Mouse (Mus musculus) effector memory CD4-positive, alpha-beta T cell, adult 7 months (primary cell): ENCODE results near the gene Olfr129. TPM values are rescaled to one million over a fixed set of nuclear protein-coding genes. Genes with fewer than 3 reads are reported as not detected.

ENCODE experiments used
- polyA plus RNA-seq: library from polyadenylated mRNA; unstranded; fragments of 100-300 nt; shearing (Covaris generic); gene quantifications from one replicate; pipeline ENCODE4 v1.2.1, GENCODE M21; 2017

The Olfr129 gene
- 0.23 TPM for polyA plus RNA-seq

DNA sequence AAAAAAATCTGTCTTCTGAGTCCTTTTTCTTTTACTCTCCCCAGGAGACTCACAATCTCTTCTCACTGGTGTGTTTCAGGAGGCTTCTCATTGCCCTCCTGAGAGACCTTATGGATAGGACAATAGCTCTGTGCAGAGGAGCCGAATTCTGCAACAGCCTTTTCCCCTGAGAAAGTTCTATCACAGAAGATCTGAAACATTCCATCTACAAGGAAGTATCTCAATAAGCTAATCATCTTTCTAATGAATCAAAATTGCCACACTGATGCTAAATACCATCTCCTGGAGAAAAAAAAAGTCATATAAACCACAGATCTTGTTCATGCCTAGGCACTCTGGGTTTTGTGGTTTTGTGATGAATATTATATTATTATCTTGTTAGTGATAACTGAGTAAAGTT lies at the start of gene Olfr129:
Gene Olfr129 (minus strand): TSS at position 101 of the 400 bp plus-strand sequence.

DNA sequence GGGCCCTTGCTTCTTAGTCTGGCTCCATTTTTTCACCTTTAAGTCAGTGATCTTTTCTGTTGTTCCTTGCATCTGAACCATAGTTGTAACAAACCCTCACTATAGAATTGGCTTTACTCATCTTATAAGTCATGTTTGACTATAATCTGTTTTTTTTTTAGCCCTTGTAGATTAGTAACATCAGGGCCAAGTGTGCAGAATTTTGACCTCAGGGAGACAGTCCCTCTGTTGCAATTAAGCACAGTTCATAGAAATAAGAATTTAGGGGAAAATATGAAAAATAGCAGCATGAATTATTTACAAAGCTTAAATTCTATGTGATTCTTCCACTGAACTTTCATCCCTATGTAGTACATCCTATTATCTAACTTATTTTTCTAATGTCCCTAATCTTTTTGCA lies 28.7 kb upstream of the Olfr129 start, which contains the start of gene Olfr131:
Gene Olfr131 (minus strand): TSS at position 101 of the 400 bp plus-strand sequence.

DNA sequence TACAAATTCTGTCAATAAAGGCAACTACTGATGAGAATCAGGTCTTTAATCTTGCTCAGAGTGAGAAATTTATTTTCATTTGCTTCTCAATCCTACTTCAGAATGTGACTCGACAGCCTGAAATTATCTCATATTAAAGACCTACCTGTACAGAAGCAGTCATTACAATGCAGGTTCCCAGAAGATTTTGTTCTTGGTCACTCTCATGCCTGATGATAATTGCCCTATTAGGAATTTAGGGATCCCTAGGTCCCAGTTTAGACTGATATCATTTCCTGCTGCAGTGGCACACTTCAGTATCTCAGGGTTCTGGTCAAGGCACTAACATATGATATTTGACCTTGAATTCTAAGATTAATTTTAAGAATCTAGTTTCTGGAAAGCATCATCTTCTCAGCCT lies 3.7 kb upstream of the Olfr129 start, which contains the start of gene Olfr130:
Gene Olfr130 (plus strand): TSS at position 301 of the 400 bp plus-strand sequence.

Other genes with a start within 250 kb of the Olfr129 start
- gene Olfr125, start 227.1 kb downstream of the Olfr129 start, polyA plus RNA-seq: not detected
- gene Olfr126, start 212.6 kb downstream of the Olfr129 start, polyA plus RNA-seq: 0.20 TPM
- gene Olfr127, start 159.6 kb downstream of the Olfr129 start, polyA plus RNA-seq: 0.11 TPM
- gene Olfr128, start 139.5 kb downstream of the Olfr129 start, polyA plus RNA-seq: not detected
- gene Olfr761, start 107.0 kb downstream of the Olfr129 start, polyA plus RNA-seq: not detected
- not detected for gene Olfr130, start 3.8 kb upstream of the Olfr129 start, polyA plus RNA-seq
- not detected for gene Olfr131, start 28.6 kb upstream of the Olfr129 start, polyA plus RNA-seq
- gene Olfr132, start 74.4 kb upstream of the Olfr129 start, polyA plus RNA-seq: not detected
- gene Olfr133, start 85.2 kb upstream of the Olfr129 start, polyA plus RNA-seq: not detected
- not detected for gene Olfr134, start 111.3 kb upstream of the Olfr129 start, polyA plus RNA-seq
- gene Olfr135, start 144.3 kb upstream of the Olfr129 start, polyA plus RNA-seq: not detected
- gene Olfr138, start 201.0 kb upstream of the Olfr129 start, polyA plus RNA-seq: 1.1 TPM
- not detected for gene Olfr137, start 247.5 kb upstream of the Olfr129 start, polyA plus RNA-seq